Mouse (Mus musculus): ENCODE results near the gene Lrrc27. TPM values are rescaled to one million over a fixed set of nuclear protein-coding genes. Genes with fewer than 3 reads are reported as not detected.
A peak's percentile ranks its signal among the peaks of the same experiment; 100 is the strongest.

Lrrc27 gene
- polyA plus RNA-seq, 1 experiment from 2014 or later, result 3.4 TPM

DNA sequence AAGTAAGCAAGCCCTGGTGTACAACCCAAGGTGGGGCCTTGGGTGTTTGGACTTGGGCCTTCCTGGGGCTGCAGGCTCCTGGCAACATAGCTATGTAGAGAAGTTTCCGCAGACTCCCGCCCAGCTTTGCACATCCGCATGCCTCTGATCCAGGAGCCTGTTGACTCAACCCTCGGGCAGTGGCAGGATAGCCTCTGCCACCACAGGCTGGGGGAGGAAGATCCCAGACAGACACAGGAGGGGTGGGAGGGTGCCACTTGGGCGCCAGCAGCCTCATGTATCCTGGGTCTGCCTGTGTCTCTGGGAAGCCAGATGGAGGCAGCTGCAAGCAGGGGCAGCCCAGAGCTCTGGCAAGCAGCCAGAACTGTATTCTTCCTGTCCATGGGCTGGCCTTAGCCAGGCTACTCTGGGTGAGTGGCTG, 39.1 kb downstream of the Lrrc27 start:
- H3K4me1 ChIP-seq (ENCODE audit: insufficient read depth), result peaks cover 46% of the 10 kb centered on the region
- peak; percentile 90 for DNase-seq
- peak overlapping the region; percentile 30; the same call in 1 of the 2 replicates for H3K9ac ChIP-seq
- peak overlapping the region; percentile 86 for H3K27ac ChIP-seq (ENCODE audit: low read depth)
- peak; percentile 33; the same call in 1 of the 2 replicates for ATAC-seq (ENCODE audit: insufficient read depth)
- no peak for TF ChIP-seq CTCF (IDR thresholded peaks at IDR 0.05; ENCODE audit: low read depth)
- WGBS, result 26% methylated on average over 5 of the region's 5 CpGs
- H3K4me3 ChIP-seq (ENCODE audit: low read depth, low read length), result no peak overlapping the region
- H3K9me3 ChIP-seq (ENCODE audit: low read depth, low read length), result no peaks in the 10 kb centered on the region
- H3K4me2 ChIP-seq, result peak overlapping the region; percentile 32; the same call in 1 of the 2 replicates
- peaks cover 19% of the 10 kb centered on the region for H3K36me3 ChIP-seq (ENCODE audit: insufficient read depth)
- H3K27me3 ChIP-seq (ENCODE audit: insufficient read depth, low read length), result no peaks in the 10 kb centered on the region

DNA sequence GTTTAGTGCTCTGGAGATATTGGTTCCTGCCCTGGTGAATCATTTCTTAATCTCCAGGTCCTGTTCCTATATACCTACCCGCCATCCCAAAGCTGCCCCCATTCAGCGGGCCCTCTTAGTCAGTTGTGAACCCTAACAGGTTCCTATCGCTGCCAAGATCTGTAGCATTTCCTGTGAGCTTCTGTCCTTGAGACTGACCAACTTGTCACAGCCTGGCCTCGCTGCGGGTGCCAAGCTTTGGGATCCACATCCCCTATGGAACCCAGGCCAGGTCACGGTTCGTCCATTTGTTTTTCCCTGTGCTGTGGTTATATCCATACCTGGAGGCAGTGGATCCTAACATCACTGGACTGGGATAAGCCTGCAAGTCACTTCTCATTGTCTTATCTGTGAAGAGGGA, 39.8 kb downstream of the Lrrc27 start:
- no peak for TF ChIP-seq CTCF (IDR thresholded peaks at IDR 0.05; ENCODE audit: low read depth)
- no peak for ATAC-seq (ENCODE audit: insufficient read depth)
- Histone ChIP-seq H3K4me3 (ENCODE audit: low read depth, low read length) (no peak overlapping the region), H3K36me3 (ENCODE audit: insufficient read depth) (peaks cover 23% of the 10 kb centered on the region), H3K9me3 (ENCODE audit: low read depth, low read length) (no peaks in the 10 kb centered on the region), H3K4me2 (no peak overlapping the region), H3K4me1 (ENCODE audit: insufficient read depth) (peaks cover 44% of the 10 kb centered on the region), H3K27me3 (ENCODE audit: insufficient read depth, low read length) (no peaks in the 10 kb centered on the region), H3K9ac (no peak overlapping the region), H3K27ac (ENCODE audit: low read depth) (peak overlapping the region; percentile 5; the same call in 1 of the 2 replicates)
- WGBS, result 73% methylated on average over 7 of the region's 7 CpGs
- no peak for DNase-seq

DNA sequence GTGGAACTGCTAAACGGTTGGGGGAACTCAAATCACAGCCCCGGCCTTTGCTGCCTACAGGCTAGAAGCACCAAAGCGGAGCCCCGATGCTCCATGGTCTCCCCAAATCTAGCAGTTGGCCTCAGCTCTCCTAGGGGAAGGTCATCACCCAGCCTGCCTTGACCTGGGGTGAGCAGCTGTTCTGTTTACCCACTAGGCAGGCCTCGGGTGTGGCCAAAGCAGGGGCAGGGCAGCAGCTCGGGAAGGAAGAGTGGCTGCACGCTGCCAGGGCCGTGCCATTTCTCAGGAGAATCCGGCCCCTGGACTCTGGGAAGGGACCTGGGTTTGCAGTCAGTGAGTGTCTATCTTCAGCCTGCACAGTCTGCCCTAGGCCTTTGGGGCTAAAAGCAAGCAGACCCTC, 40.2 kb downstream of the Lrrc27 start:
- H3K27ac ChIP-seq (ENCODE audit: low read depth), result peak overlapping the region; percentile 5; the same call in 1 of the 2 replicates
- no peaks in the 10 kb centered on the region for H3K9me3 ChIP-seq (ENCODE audit: low read depth, low read length)
- TF ChIP-seq CTCF (IDR thresholded peaks at IDR 0.05; ENCODE audit: low read depth), result no peak
- peaks cover 23% of the 10 kb centered on the region for H3K36me3 ChIP-seq (ENCODE audit: insufficient read depth)
- H3K4me3 ChIP-seq (ENCODE audit: low read depth, low read length), result no peak overlapping the region
- WGBS, result 43% methylated on average over 9 of the region's 9 CpGs
- peaks cover 43% of the 10 kb centered on the region for H3K4me1 ChIP-seq (ENCODE audit: insufficient read depth)
- ATAC-seq (ENCODE audit: insufficient read depth) (no peak), DNase-seq (no peak)
- peak overlapping the region; percentile 3; the same call in 1 of the 2 replicates for H3K9ac ChIP-seq
- no peak overlapping the region for H3K4me2 ChIP-seq
- H3K27me3 ChIP-seq (ENCODE audit: insufficient read depth, low read length), result no peaks in the 10 kb centered on the region

DNA sequence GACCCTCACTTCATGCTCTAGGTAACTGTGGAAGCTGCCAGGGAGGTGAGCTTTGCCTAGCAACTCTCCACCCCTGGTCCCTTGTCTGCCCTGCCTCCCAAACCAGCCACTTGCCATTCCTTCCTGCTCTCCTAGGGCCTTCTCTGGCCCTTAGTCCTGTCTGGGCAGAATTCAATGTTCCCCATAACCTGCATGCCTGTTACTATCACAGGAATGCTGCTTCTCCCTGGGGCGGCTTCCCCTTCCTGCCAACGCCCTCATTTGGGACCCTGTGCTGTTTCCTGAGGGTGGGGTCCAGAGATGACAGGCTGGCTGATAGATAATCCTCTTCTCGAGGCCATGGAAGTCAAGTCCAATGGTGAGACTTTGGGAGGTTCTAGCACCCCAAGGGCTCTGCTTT, 40.7 kb downstream of the Lrrc27 start:
- DNase-seq (no peak), ATAC-seq (ENCODE audit: insufficient read depth) (no peak)
- WGBS, result 54% methylated on average over 3 of the region's 3 CpGs
- H3K9ac ChIP-seq, result peak overlapping the region; percentile 3; the same call in 1 of the 2 replicates
- peaks cover 42% of the 10 kb centered on the region for H3K4me1 ChIP-seq (ENCODE audit: insufficient read depth)
- H3K27ac ChIP-seq (ENCODE audit: low read depth), result 0 out of 2 replicates have a peak overlapping the region, but pooled peaks have one; percentile 5
- no peak overlapping the region for H3K4me3 ChIP-seq (ENCODE audit: low read depth, low read length)
- no peak overlapping the region for H3K4me2 ChIP-seq
- no peaks in the 10 kb centered on the region for H3K27me3 ChIP-seq (ENCODE audit: insufficient read depth, low read length)
- TF ChIP-seq CTCF (IDR thresholded peaks at IDR 0.05; ENCODE audit: low read depth), result no peak
- no peaks in the 10 kb centered on the region for H3K9me3 ChIP-seq (ENCODE audit: low read depth, low read length)
- H3K36me3 ChIP-seq (ENCODE audit: insufficient read depth), result peaks cover 23% of the 10 kb centered on the region

DNA sequence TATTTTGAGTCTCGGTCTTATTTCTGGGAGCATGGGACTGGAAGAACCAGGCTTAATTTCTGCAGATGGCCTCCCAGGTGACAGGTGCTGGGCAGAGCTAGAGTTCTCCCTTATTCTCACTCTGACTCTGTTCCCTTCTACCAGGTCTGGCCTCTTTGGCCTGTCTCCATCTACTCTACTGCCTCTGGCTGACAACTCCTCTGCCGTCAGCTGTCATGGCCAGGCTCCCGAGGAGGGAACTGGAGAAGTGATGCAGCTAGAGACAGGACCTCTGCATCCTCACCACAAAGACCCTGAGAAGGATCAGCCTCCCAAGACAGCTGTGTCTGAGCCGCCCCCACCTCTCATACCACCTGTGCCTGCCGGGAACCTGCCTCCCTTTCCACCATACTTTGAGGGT, 41.8 kb downstream of the Lrrc27 start:
- no peak for ATAC-seq (ENCODE audit: insufficient read depth)
- H3K9me3 ChIP-seq (ENCODE audit: low read depth, low read length), result no peaks in the 10 kb centered on the region
- peaks cover 37% of the 10 kb centered on the region for H3K4me1 ChIP-seq (ENCODE audit: insufficient read depth)
- no peak overlapping the region for H3K27ac ChIP-seq (ENCODE audit: low read depth)
- no peak overlapping the region for H3K4me2 ChIP-seq
- H3K36me3 ChIP-seq (ENCODE audit: insufficient read depth), result peaks cover 23% of the 10 kb centered on the region
- no peak overlapping the region for H3K4me3 ChIP-seq (ENCODE audit: low read depth, low read length)
- no peak for TF ChIP-seq CTCF (IDR thresholded peaks at IDR 0.05; ENCODE audit: low read depth)
- no peaks in the 10 kb centered on the region for H3K27me3 ChIP-seq (ENCODE audit: insufficient read depth, low read length)
- DNase-seq, result no peak
- 77% methylated on average over 5 of the region's 5 CpGs for WGBS
- H3K9ac ChIP-seq, result no peak overlapping the region

DNA sequence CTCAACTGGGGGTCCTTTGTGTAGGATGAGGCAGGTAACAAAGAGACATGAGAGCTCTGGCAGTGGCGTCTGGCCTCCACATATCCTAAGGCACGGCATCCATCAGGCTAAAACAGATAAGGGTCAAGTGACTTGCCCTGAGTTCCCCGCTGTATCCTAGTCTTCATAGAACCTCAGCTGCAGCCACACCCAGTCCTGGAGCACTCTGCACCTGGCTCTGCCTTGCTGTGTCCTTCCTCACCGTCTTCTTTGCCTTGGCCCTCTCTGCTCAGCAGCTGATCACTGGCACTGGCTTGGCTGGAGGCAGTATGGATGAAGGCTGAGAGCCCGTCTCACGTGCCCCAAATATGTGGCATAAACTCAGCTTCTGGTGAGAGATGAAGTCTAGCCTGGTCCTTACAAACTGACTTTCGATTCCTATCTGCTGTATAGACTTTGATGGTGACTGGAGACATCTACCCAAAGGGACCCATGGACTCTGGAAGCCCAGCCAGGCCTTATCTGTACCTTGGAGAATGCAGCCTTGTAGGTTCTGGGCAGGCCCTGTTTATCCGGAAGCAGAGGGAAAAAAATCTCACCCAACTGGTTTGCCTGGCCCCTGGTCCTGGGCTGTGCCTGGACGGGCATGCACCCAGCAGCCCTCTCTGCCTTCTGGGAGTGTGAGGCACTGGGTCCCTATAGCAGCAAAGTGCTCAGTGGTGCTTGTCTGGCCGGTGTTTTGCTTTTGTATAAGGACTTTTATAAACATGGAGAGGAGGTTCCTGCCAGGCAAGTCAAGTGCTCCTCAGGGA, 45.2 kb downstream of the Lrrc27 start:
- peak; percentile 83 for DNase-seq
- Histone ChIP-seq H3K9me3 (ENCODE audit: low read depth, low read length) (no peaks in the 10 kb centered on the region), H3K9ac (no peak overlapping the region), H3K4me3 (ENCODE audit: low read depth, low read length) (no peak overlapping the region), H3K27me3 (ENCODE audit: insufficient read depth, low read length) (no peaks in the 10 kb centered on the region), H3K4me1 (ENCODE audit: insufficient read depth) (peaks cover 13% of the 10 kb centered on the region), H3K4me2 (no peak overlapping the region), H3K27ac (ENCODE audit: low read depth) (peak overlapping the region; percentile 91), H3K36me3 (ENCODE audit: insufficient read depth) (peaks cover 26% of the 10 kb centered on the region)
- ATAC-seq (ENCODE audit: insufficient read depth), result peak; percentile 92
- TF ChIP-seq CTCF (IDR thresholded peaks at IDR 0.05; ENCODE audit: low read depth), result no peak
- WGBS, result 57% methylated on average over 10 of the region's 10 CpGs

DNA sequence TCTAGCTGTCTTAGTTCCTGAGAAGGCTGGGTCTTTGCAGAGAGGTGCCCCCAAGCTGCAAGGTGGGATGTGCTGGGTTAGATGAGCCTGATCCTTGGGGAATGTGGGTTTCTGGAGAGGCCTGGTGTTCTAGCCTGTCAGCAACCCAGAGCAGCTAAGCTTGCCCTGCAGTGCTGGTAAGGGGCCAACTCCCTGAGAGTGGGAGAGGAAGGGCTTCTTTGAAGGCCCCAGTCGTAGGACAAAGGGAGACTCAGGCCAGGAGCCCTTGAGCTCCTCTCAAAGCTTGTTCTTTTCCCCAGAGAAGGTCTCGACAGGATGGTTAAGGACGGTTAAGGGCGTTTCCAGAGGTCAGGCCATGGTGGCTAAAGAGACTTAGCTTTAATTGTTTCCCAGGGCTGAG, 51.5 kb downstream of the Lrrc27 start:
- H3K4me3 ChIP-seq (ENCODE audit: low read depth, low read length), result no peak overlapping the region
- peak; percentile 52 for DNase-seq
- H3K9me3 ChIP-seq (ENCODE audit: low read depth, low read length), result no peaks in the 10 kb centered on the region
- no peak for ATAC-seq (ENCODE audit: insufficient read depth)
- no peaks in the 10 kb centered on the region for H3K27me3 ChIP-seq (ENCODE audit: insufficient read depth, low read length)
- peak overlapping the region; percentile 22 for H3K27ac ChIP-seq (ENCODE audit: low read depth)
- no peak overlapping the region for H3K4me2 ChIP-seq
- peaks cover 2% of the 10 kb centered on the region; the same call in 1 of the 2 replicates for H3K4me1 ChIP-seq (ENCODE audit: insufficient read depth)
- H3K9ac ChIP-seq, result no peak overlapping the region
- H3K36me3 ChIP-seq (ENCODE audit: insufficient read depth), result peaks cover 24% of the 10 kb centered on the region; the same call in 1 of the 2 replicates
- no peak for TF ChIP-seq CTCF (IDR thresholded peaks at IDR 0.05; ENCODE audit: low read depth)
- 49% methylated on average over 4 of the region's 4 CpGs for WGBS

Data from lung, embryonic 14.5 days (tissue).